Mouse (Mus musculus) Muller cell, postnatal 12 days (primary cell): ENCODE measurements at regions not wholly inside any gene's neighbourhood (a gene's known extent, or its start where the extent isn't known, plus 50 kb on each side); places are given as distances from the start of the nearest gene placed in this dataset.

ENCODE experiments used
- DNase-seq: peaks from one replicate; pipeline ENCODE4 v3.0.0-alpha.2; 2015; ENCODE audit errors: inconsistent ontology term

GRCm38 (mm10) chr8:41831713-41832112 lies 414.8 kb upstream of the Frg1 start:
- no peak for DNase-seq

DNA sequence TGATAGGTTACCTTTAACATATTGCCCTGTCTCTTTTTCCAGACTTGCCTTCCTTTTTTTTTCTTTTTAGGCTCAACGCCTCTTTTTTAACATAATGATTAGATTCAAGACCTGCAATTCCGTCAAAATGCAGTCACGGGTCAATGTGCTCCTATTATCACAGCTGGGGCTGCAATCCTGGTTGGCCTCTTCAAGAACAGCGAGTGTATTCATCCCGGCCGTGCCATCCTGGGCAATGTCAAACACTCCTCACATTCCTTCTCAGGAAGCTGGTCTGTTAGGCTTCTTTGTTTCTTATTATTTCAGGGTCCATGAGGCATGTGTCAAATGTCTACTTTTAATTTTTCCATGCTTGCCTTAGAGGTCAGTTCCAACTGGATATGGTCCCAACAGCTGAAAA lies 413.5 kb upstream of the Frg1 start:
- no peak for DNase-seq

- peak; percentile 49 for DNase-seq
Observed at GRCm38 (mm10) chr8:41824928-41825327, 408.1 kb upstream of the Frg1 start.

- no peak for DNase-seq
Observed at GRCm38 (mm10) chr8:41823041-41823440, 406.2 kb upstream of the Frg1 start.

DNA sequence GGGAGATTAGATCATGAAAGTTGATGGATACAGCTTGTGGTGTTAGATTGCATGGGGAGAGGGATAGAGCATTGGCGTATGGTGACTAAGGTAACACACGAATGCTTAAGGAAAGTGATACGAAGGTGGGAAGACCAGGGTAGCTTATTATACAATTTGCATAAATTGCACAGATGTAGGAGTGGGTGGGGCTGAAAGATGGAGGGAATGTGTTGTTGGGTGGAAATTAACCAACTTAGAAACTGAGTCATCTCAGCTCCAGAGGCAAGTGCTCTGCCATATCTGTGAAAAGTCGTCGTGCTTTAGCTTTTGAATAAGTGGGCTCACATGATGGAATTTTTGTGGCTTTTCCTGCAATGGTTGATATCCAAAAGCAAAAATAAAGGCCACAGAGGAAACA lies 404.8 kb upstream of the Frg1 start:
- no peak for DNase-seq

- no peak for DNase-seq
Observed at GRCm38 (mm10) chr8:41820605-41821395, 403.9 kb upstream of the Frg1 start.

DNA sequence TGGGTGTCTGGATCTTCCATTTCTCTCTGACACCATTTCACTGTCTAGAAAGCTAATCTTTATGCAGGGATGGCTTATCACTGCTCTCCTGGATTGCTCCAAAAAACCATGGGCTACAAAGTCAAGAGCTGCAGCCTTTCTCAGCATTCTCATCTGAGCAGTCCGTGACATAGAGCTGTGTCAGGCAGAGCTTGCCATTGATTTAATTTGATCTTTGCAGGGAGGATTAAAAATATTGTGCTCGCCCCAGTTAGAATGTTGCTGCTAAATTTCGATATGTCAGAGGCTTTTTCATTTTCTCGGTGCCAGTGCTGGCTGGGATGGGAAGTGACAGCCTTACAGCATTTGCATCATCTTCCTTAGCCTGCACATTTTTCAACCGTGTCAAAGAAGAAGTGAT lies 401.7 kb upstream of the Frg1 start:
- DNase-seq = no peak

GRCm38 (mm10) chr8:41818079-41818478 lies 401.2 kb upstream of the Frg1 start:
- no peak for DNase-seq

- DNase-seq = no peak
Observed at GRCm38 (mm10) chr8:41815272-41815671, 398.4 kb upstream of the Frg1 start.

DNA sequence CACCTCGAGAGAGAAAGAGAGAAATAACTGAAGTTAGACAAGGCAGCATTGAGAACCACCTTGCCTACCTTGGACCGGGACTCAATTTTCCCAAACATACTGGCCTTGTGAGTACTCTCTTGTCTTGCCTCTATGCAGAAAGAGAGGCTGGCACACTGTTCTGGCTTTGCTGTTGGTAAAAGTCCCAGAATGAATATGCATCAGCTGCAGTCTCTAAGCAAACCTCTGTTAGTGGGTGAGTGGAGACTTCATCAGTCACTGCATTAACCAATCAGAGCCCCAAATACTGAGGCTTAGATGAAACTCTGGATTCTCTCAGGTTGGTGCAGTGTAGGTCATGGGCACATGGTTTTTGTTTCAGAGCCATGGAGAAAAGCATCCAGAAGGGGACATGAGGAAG lies 378.8 kb upstream of the Frg1 start:
- DNase-seq = no peak

GRCm38 (mm10) chr8:41786952-41787861 lies 370.3 kb upstream of the Frg1 start:
- DNase-seq = peak; percentile 16

- DNase-seq = no peak
Observed at GRCm38 (mm10) chr8:41785977-41786376, 369.1 kb upstream of the Frg1 start.

DNA sequence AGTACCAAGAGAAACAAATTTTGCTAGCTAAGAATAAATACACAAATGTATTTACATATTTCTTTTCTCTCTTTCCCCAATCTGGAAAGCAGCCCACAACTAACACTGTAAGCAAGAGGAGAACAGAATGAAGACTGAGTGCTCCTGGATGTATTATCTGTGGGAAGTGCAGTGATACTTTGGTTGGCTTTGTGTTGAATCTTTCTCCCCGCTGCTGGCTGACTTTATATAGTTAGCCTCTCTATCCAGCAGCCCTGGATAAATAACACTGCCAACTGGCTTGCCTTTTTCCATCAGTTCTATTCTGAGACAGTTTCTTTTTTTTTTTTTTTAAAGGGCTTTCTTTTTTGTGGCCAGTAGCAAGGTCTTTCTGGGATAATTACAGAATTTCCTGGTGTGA lies 366.0 kb upstream of the Frg1 start:
- peak; percentile 5 for DNase-seq

DNA sequence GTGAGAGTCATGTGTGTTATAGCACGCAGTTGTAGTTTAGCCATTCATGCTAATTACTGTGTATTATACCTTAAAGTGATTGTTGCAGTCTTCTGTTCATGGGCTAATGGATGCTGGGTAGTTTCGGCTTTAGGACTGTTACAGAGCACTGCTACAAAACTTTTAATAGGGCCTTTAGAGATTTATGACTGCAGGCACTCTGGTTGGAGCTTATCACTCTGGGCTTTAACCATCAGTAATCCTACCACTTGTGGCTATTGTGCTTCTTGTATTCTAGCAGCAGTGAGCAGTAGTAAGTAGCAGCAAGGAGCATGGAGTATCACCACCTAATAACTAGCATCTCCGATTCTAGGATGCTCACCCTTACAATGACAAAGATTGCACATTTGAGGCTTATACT lies 362.6 kb upstream of the Frg1 start:
- DNase-seq = no peak

DNA sequence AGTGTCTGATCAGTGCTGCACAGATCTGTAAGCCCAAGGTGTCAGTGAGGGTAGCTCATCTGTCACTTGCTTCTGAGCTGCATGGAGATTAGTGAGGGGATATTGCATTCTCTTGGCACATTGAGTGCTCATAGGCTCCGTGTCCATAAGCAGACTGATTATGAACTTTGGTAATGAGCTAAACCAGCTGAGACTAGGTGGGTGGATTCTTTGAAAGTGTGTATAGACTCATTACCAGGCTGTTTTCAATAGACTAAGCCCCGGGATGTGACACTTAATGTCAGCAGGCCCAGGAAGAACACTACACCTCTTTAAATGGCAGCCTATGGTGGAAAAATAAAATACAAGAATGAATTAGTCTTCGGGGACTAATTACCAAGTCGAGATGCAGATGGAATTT lies 354.9 kb upstream of the Frg1 start:
- DNase-seq = no peak

DNA sequence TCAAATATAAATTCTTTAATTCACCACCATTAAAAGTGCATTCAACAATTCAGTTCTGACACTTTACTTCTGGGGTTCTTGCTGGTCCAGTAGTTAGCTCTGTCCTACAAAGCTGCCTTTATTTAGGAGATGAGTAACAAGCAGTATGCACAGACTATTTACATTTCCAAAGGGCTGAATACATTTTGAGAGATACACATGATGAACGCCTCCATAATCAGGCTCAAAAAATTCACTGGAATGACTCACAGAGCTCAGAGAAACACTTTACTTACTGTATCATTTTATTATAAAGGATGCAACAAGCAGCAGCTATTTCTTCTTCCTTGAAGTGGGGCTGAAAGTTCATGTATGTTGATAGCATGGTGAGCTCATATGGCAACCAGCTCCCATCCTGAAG lies 336.6 kb upstream of the Frg1 start:
- no peak for DNase-seq

GRCm38 (mm10) chr8:41752641-41753040 lies 335.8 kb upstream of the Frg1 start:
- no peak for DNase-seq

GRCm38 (mm10) chr8:41747024-41747423 lies 330.1 kb upstream of the Frg1 start:
- no peak for DNase-seq

DNA sequence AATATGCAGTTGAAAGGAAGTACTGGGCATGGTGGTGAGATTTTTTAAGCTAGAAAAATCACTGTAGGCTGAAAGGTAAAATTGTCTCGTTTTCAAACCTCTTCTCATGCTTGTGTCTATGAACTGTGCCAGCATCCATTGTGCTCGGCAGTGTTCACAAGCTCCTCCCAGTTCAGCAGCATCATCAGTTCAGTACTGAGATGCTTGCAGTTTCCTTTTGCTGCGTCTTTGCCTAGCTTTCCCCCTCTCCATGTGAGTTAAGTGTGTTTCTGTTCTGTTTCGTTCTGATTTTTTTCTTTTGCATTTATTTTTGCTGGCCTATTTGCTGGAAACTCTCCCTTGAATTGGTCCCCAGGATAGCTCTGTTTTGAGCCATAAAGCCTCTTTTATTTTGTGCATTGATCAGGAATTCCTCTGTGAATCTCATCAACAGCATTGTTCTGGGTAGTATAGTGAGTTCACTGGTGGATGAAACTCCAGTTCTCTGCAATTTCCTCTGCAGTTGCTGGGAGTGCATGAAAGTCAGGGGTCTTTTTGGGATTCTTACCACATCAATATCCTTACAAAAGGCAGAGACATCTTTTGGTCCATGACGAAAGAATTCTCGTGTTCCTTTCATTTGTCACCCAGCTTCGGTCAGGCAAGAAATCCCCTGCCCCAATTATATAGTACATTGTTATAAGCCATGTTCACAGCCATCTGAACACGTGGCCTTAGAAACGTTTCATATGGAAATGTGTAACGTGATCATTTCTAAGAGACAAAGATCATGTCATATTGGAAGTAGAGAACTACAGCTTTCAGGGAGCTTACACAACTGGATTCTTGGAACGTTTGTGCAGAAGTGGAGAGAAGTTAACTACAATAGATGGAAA lies 326.2 kb upstream of the Frg1 start:
- peak; percentile 30 for DNase-seq

GRCm38 (mm10) chr8:41717002-41717401 lies 300.1 kb upstream of the Frg1 start:
- no peak for DNase-seq

- DNase-seq = peak; percentile 95
Observed at GRCm38 (mm10) chr8:41713634-41714330, 296.9 kb upstream of the Frg1 start.
